ENCODE assay signal across 8 mouse cellular contexts in genomic region chr4:131921461-131922346, GRCm38 (mm10). TPM values are rescaled to one million over a fixed set of nuclear protein-coding genes. Genes with fewer than 3 reads are reported as not detected.
DNase-seq lines count a peak whose midpoint lies in the region; ATAC-seq and TF ChIP-seq lines count a peak whose summit lies in the region.

TSS of gene Tmem200b (plus strand) at chr4:131921771.

- no peaks in the 10 kb centered on the region for H3K36me3 ChIP-seq in ES-Bruce4 (ENCODE audit: control insufficient read depth, insufficient read depth, low read length, poor library complexity, severe bottlenecking)
- H3K36me3 ChIP-seq in forebrain, embryonic 10.5 days (replicated peaks) = peaks cover 44% of the 10 kb centered on the region
- H3K36me3 ChIP-seq in intestine, embryonic 14.5 days (ENCODE audit: control insufficient read depth, insufficient read depth, low read length) = peaks cover 24% of the 10 kb centered on the region
- peaks cover 39% of the 10 kb centered on the region for H3K36me3 ChIP-seq in midbrain, embryonic 10.5 days

- H3K9ac ChIP-seq in ES-Bruce4 (ENCODE audit: low read depth, poor library complexity, severe bottlenecking) = peak within 1 kb of the TSS; percentile 66
- peak within 1 kb of the TSS; percentile 51 for H3K9ac ChIP-seq in intestine, embryonic 14.5 days (ENCODE audit: low read length)

- no peaks in the 10 kb centered on the region for H3K9me3 ChIP-seq in ES-Bruce4 (replicated peaks; ENCODE audit: control insufficient read depth, insufficient read depth, low read length, poor library complexity, severe bottlenecking)
- no peaks in the 10 kb centered on the region for H3K9me3 ChIP-seq in forebrain, embryonic 10.5 days
- H3K9me3 ChIP-seq in intestine, embryonic 14.5 days (ENCODE audit: control insufficient read depth, low read length) = no peaks in the 10 kb centered on the region
- H3K9me3 ChIP-seq in midbrain, embryonic 10.5 days (replicated peaks) = no peaks in the 10 kb centered on the region

- peak; percentile 50 for DNase-seq in gastrocnemius, postnatal 10 days
- no peak for DNase-seq in gastrocnemius, adult 18-20 months (ENCODE audit: low spot score)
- DNase-seq in forebrain, embryonic 10.5 days (ENCODE audit: extremely low spot score, low spot score) = no peak
- peak; percentile 72 for DNase-seq in intestine, embryonic 14.5 days (ENCODE audit: low spot score)
- DNase-seq in midbrain, embryonic 10.5 days (ENCODE audit: low spot score) = peak; percentile 47
- DNase-seq in T-cell, adult 2 months (ENCODE audit: low spot score) = no peak
- no peak for DNase-seq in frontal cortex, adult 2 months (ENCODE audit: extremely low spot score in 1 of 2, low spot score in 1 of 2)

- no peak within 1 kb of the TSS for H3K27ac ChIP-seq in ES-Bruce4 (ENCODE audit: insufficient read depth, low read length)
- H3K27ac ChIP-seq in forebrain, embryonic 10.5 days = peak within 1 kb of the TSS; percentile 83
- peak within 1 kb of the TSS; percentile 75 for H3K27ac ChIP-seq in intestine, embryonic 14.5 days (ENCODE audit: low read depth)
- H3K27ac ChIP-seq in midbrain, embryonic 10.5 days (replicated peaks) = peak within 1 kb of the TSS; percentile 75

- peaks cover 11% of the 10 kb centered on the region for H3K27me3 ChIP-seq in ES-Bruce4 (ENCODE audit: control insufficient read depth, insufficient read depth, low read length, poor library complexity, severe bottlenecking)
- peaks cover 96% of the 10 kb centered on the region for H3K27me3 ChIP-seq in forebrain, embryonic 10.5 days (ENCODE audit: poor library complexity, severe bottlenecking)
- peaks cover 11% of the 10 kb centered on the region; the same call in 1 of the 2 replicates for H3K27me3 ChIP-seq in intestine, embryonic 14.5 days (replicated peaks; ENCODE audit: control insufficient read depth, insufficient read depth, low read length)
- H3K27me3 ChIP-seq in midbrain, embryonic 10.5 days (ENCODE audit: low read depth, poor library complexity, severe bottlenecking) = peaks cover 100% of the 10 kb centered on the region

- H3K4me3 ChIP-seq in ES-Bruce4 (ENCODE audit: low read depth, low read length) = peak within 1 kb of the TSS; percentile 58
- peak within 1 kb of the TSS; percentile 63 for H3K4me3 ChIP-seq in forebrain, embryonic 10.5 days
- peak within 1 kb of the TSS; percentile 54 for H3K4me3 ChIP-seq in intestine, embryonic 14.5 days (ENCODE audit: low read depth, low read length)
- peak within 1 kb of the TSS; percentile 60 for H3K4me3 ChIP-seq in midbrain, embryonic 10.5 days

- no peak for TF ChIP-seq POLR2A in ES-Bruce4 (IDR thresholded peaks at IDR 0.05; ENCODE audit: insufficient read depth, low read length)

- ATAC-seq in intestine, embryonic 14.5 days (replicated peaks; ENCODE audit: low FRiP score, low TSS enrichment, low read depth) = peak; percentile 22; the same call in 1 of the 2 replicates

- 2% methylated on average over 130 of the region's 130 CpGs for WGBS in forebrain, embryonic 10.5 days
- under 1% methylated on average over 93 of the region's 130 CpGs for WGBS in intestine, embryonic 14.5 days
- 3% methylated on average over 126 of the region's 130 CpGs for WGBS in midbrain, embryonic 10.5 days

- no peak for TF ChIP-seq CTCF in ES-Bruce4 (IDR thresholded peaks at IDR 0.05; ENCODE audit: low read depth, low read length)

- peak within 1 kb of the TSS; percentile 70 for H3K4me2 ChIP-seq in intestine, embryonic 14.5 days (ENCODE audit: low read length)

- no peaks in the 10 kb centered on the region for H3K4me1 ChIP-seq in ES-Bruce4 (ENCODE audit: control insufficient read depth, insufficient read depth, low read length)
- peaks cover 86% of the 10 kb centered on the region for H3K4me1 ChIP-seq in forebrain, embryonic 10.5 days
- H3K4me1 ChIP-seq in intestine, embryonic 14.5 days (replicated peaks; ENCODE audit: control insufficient read depth, insufficient read depth, low read length) = peaks cover 36% of the 10 kb centered on the region
- peaks cover 69% of the 10 kb centered on the region for H3K4me1 ChIP-seq in midbrain, embryonic 10.5 days

- no peak for TF ChIP-seq EP300 in ES-Bruce4 (IDR thresholded peaks at IDR 0.05; ENCODE audit: insufficient read depth, low read depth, low read length)

RNA-seq across cellular contexts. Expression of gene Tmem200b, which starts in this region (rescaled TPM):
- total RNA-seq in gastrocnemius, postnatal 10 days (2021) = 1 to 10 TPM; 6.3 to 7.1 TPM
- total RNA-seq in gastrocnemius, adult 18-20 months (2021) = 1 to 10 TPM; 1.3 to 3.2 TPM
- not detected in 2 replicates for polyA plus RNA-seq in ES-Bruce4 (2011; ENCODE audit: insufficient read depth, insufficient read length, low read depth, missing spikeins)
- 0.84 and 1.7 TPM in 2 replicates for polyA plus RNA-seq in forebrain, embryonic 10.5 days (2016; fragmentation: Nextera tagmentation; extraction: Ambion mirVana)
- 1.9 and 2.3 TPM in 2 replicates for polyA plus RNA-seq in intestine, embryonic 14.5 days (2014; fragmentation: Nextera tagmentation; extraction: Ambion mirVana)
- 0.39 and 0.49 TPM in 2 replicates for polyA plus RNA-seq in midbrain, embryonic 10.5 days (2016; fragmentation: Nextera tagmentation; extraction: Ambion mirVana)
- polyA plus RNA-seq in frontal cortex, adult 2 months (2012; rRNA removed) = 3.4 and 5.2 TPM in 2 replicates

Comparison
In these comparisons a context has a peak if more than half of its experiments do, and no peak if none do; other contexts are left out.
1. DNase-seq: peak in gastrocnemius, postnatal 10 days (single experiment) and intestine, embryonic 14.5 days (single experiment); none in gastrocnemius, adult 18-20 months (single experiment), forebrain, embryonic 10.5 days (single experiment), T-cell, adult 2 months (single experiment) and frontal cortex, adult 2 months (0 of 2).
2. Peak in DNase-seq, H3K4me3 ChIP-seq and H3K27ac ChIP-seq in midbrain, embryonic 10.5 days; RNA of the gene not detected or under 1 TPM.
3. Peak in every context shown above with its lines, with median percentiles within 50 percentile points of each other: H3K4me3 ChIP-seq.